Mouse (Mus musculus) WW6 (cell line): ENCODE measurements around the gene Hist1h2ab.

Experiments
- DNase-seq: peaks from one replicate; pipeline ENCODE4 v3.0.0-alpha.2; 2013; ENCODE audit warnings: low read depth, low spot score

Hist1h2ab gene

DNA sequence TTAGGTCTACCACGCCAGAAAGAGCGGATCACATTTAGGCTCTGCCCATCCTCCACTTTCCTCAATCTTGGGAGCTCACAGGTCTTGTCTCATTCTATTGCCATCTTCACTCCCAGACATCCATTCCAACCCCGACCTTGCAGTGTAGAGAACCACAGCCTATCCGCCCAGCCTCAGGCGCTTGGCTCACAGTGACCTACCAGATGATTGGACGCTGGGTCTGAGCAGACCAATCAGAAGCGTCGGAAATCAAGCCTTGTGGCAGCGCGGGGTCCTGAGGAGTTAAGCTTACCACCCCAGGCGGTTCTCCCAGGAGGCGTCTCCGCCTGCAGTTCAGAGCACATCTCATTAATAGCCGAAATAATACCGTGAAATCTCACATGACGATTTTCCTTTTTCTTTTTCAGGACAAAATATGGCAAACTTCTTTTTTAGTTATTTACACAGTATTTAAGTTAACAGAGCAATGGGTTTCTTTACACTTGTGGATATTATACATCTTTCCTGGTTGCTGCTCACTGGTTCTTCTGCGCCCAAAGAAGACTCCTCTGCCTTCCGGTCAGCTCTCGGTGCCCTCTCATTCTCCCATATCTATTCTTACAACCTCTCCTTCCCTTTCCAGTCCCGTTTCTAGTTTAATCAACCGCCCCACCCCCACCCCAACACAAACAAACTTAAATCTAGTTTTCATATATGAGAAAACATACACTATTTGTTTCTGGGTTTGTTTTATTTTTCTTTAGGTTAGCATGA, 21.8 kb downstream of the Hist1h2ab start:
- DNase-seq, result peak; percentile 73

- DNase-seq, result no peak
Measured at GRCm38 (mm10) chr13:23778339-23778738, 27.4 kb downstream of the Hist1h2ab start.

GRCm38 (mm10) chr13:23779025-23779424, 28.1 kb downstream of the Hist1h2ab start:
- DNase-seq, result no peak

- DNase-seq, result no peak
Measured at GRCm38 (mm10) chr13:23792520-23792919, 41.6 kb downstream of the Hist1h2ab start.

GRCm38 (mm10) chr13:23799405-23799804, 48.5 kb downstream of the Hist1h2ab start:
- DNase-seq, result no peak
